Mouse (Mus musculus) embryonic facial prominence, embryonic 10.5 days (tissue): ENCODE data around the gene Ndufs4. TPM values are rescaled to one million over a fixed set of nuclear protein-coding genes. Genes with fewer than 3 reads are reported as not detected.

Experiments
- DNase-seq: peaks from one replicate; pipeline ENCODE4 v3.0.0-alpha.2; 2017; ENCODE audit warnings: low spot score
- H3K27ac ChIP-seq: fragments of 300-500 bp; sonication (generic); replicated peaks from 2 replicates; pipeline ENCODE4 v1.5.1; 2016; ENCODE audit warnings: mild to moderate bottlenecking
- H3K27me3 ChIP-seq: fragments of 300-500 bp; sonication (generic); replicated peaks from 2 replicates; pipeline ENCODE4 v1.6.1; 2016; ENCODE audit warnings: low read depth, mild to moderate bottlenecking; ENCODE audit not compliant: poor library complexity, severe bottlenecking
- H3K36me3 ChIP-seq: fragments of 300-500 bp; sonication (generic); replicated peaks from 2 replicates; pipeline ENCODE4 v1.6.1; 2016; ENCODE audit warnings: mild to moderate bottlenecking, moderate library complexity
- H3K4me1 ChIP-seq: fragments of 300-500 bp; sonication (generic); 2 replicates; pipeline ENCODE4 v1.6.1; 2016
- H3K4me3 ChIP-seq: fragments of 300-500 bp; sonication (generic); 2 replicates; pipeline ENCODE4 v1.5.1; 2016; ENCODE audit warnings: mild to moderate bottlenecking, moderate library complexity
- H3K9me3 ChIP-seq: fragments of 300-500 bp; sonication (generic); 2 replicates; pipeline ENCODE4 v1.6.1; 2016; ENCODE audit warnings: mild to moderate bottlenecking
- WGBS: fragments of 180-500 bp; shearing (Covaris S2); methylation state at CpG from one replicate; pipeline ENCODE4 v1.1.7; 2016; 5-methylcytosine and 5-hydroxymethylcytosine counted together
- polyA plus RNA-seq: library from polyadenylated mRNA; unstranded; fragments of >200 nt; fragmentation: Nextera tagmentation; extraction: Ambion mirVana; gene quantifications from 2 replicates; pipeline ENCODE4 v1.2.1, GENCODE M21; 2016

The Ndufs4 gene
- polyA plus RNA-seq, 1 experiment from 2014 or later = 273 TPM

DNA sequence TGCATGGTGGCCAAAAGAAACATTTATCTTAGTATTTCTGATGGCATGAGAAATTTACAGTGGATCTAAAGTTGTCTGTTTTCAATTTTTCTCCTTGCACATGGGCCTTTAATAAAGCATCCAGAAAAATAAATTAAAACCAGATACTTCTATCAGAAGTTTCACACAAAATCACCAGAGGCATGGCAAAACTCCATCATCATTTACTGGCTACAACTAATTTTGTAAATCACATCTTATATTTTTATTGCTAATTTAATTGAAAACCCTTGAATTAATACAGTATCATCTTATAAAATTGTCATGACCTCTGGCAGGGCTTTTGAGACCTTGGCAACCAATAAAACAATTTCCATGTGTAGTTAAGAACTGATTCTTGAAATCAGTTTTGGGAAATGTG is 4.4 kb upstream of the Ndufs4 start:
- no peak overlapping the region for H3K27ac ChIP-seq
- no peaks in the 10 kb centered on the region for H3K27me3 ChIP-seq
- H3K4me1 ChIP-seq = 0 out of 2 replicates have a peak, but pooled peaks cover 2% of the 10 kb centered on the region
- no peak for DNase-seq
- H3K9me3 ChIP-seq = no peaks in the 10 kb centered on the region
- no peak overlapping the region for H3K4me3 ChIP-seq
- no peaks in the 10 kb centered on the region for H3K36me3 ChIP-seq

GRCm38 (mm10) chr13:114387521-114388171 is 412 bp downstream of the Ndufs4 start:
- H3K4me1 ChIP-seq = peaks cover 10% of the 10 kb centered on the region; the same call in 1 of the 2 replicates
- H3K27ac ChIP-seq = peak overlapping the region; percentile 93
- under 1% methylated on average over 37 of the region's 37 CpGs for WGBS
- H3K27me3 ChIP-seq = no peaks in the 10 kb centered on the region
- peak; percentile 90 for DNase-seq
- no peaks in the 10 kb centered on the region for H3K9me3 ChIP-seq
- H3K4me3 ChIP-seq = peak overlapping the region; percentile 95
- peaks cover 14% of the 10 kb centered on the region for H3K36me3 ChIP-seq

- peaks cover 10% of the 10 kb centered on the region; the same call in 1 of the 2 replicates for H3K4me1 ChIP-seq
- peak overlapping the region; percentile 93 for H3K27ac ChIP-seq
- no peaks in the 10 kb centered on the region for H3K9me3 ChIP-seq
- peaks cover 19% of the 10 kb centered on the region for H3K36me3 ChIP-seq
- WGBS = 13% methylated on average over 10 of the region's 10 CpGs
- no peaks in the 10 kb centered on the region for H3K27me3 ChIP-seq
- DNase-seq = no peak
- H3K4me3 ChIP-seq = peak overlapping the region; percentile 95
These were observed 977 bp downstream of the Ndufs4 start for GRCm38 (mm10) chr13:114387074-114387487.

DNA sequence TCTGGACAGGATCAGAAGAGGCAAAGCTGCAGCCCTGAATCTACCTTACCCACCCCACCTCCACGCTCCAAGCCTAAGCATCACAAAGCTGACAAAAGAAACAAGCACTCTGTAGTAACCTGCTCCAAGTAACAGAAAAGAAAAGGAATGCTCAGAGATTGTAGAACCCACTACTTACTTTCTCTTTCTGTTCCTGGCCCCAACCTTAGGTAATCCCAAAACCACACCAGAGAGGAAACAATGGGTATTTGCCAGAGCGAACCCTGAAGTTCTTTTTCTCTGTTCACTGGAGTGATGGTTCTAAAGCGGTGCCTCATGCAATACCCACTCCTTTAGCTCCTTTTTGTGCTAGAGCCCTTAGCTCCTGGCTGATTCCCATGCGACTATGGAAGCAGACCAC is 11.5 kb downstream of the Ndufs4 start:
- WGBS = 82% methylated on average over 4 of the region's 4 CpGs

GRCm38 (mm10) chr13:114362086-114362485 is 26.0 kb downstream of the Ndufs4 start:
- WGBS = 86% methylated on average over 3 of the region's 3 CpGs
- no peaks in the 10 kb centered on the region for H3K4me1 ChIP-seq
- no peak for DNase-seq
- no peak overlapping the region for H3K27ac ChIP-seq
- no peaks in the 10 kb centered on the region for H3K27me3 ChIP-seq
- H3K4me3 ChIP-seq = no peak overlapping the region
- H3K36me3 ChIP-seq = peaks cover 11% of the 10 kb centered on the region
- no peaks in the 10 kb centered on the region for H3K9me3 ChIP-seq

More for the DNA sequence above, 11.5 kb downstream of the Ndufs4 start:
- no peaks in the 10 kb centered on the region for H3K27me3 ChIP-seq
- H3K4me3 ChIP-seq = no peak overlapping the region
- DNase-seq = no peak
- H3K36me3 ChIP-seq = peaks cover 55% of the 10 kb centered on the region
- no peak overlapping the region for H3K27ac ChIP-seq
- H3K4me1 ChIP-seq = no peaks in the 10 kb centered on the region
- H3K9me3 ChIP-seq = peaks cover 8% of the 10 kb centered on the region; the same call in 1 of the 2 replicates

DNA sequence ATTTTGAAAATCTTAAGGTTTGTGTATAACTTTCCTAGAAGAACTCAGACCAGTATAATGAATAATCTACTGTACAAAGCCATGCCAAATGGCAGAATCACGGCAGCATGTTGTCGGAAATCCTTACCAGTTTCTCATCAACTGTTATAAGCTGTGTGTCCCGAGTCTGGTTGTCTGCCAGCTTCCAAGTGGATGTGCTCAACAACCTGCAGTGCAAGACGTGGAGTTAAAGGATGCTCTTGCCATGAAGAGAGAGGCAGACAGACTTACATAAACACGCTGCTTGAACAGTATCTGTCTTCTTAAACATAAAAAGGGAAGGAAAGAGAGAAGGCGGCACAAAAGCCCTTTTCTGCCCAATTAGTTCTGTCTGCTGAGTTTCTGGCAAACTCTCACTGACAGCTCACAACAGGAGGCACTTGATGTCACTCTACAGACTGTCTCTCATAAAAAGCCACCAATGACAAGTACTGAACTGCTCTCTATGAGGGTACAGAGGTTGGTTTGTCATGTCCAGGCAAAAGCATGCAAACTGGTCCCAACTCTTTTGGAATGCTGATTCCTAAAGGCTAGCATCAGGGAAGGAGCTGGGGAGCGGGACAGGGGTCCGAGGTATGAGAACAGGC is 36.6 kb downstream of the Ndufs4 start:
- Histone ChIP-seq H3K4me3 (no peak overlapping the region), H3K36me3 (no peaks in the 10 kb centered on the region), H3K9me3 (no peaks in the 10 kb centered on the region), H3K27ac (no peak overlapping the region), H3K27me3 (no peaks in the 10 kb centered on the region), H3K4me1 (peaks cover 2% of the 10 kb centered on the region; the same call in 1 of the 2 replicates)
- DNase-seq = no peak
- 69% methylated on average over 8 of the region's 8 CpGs for WGBS

DNA sequence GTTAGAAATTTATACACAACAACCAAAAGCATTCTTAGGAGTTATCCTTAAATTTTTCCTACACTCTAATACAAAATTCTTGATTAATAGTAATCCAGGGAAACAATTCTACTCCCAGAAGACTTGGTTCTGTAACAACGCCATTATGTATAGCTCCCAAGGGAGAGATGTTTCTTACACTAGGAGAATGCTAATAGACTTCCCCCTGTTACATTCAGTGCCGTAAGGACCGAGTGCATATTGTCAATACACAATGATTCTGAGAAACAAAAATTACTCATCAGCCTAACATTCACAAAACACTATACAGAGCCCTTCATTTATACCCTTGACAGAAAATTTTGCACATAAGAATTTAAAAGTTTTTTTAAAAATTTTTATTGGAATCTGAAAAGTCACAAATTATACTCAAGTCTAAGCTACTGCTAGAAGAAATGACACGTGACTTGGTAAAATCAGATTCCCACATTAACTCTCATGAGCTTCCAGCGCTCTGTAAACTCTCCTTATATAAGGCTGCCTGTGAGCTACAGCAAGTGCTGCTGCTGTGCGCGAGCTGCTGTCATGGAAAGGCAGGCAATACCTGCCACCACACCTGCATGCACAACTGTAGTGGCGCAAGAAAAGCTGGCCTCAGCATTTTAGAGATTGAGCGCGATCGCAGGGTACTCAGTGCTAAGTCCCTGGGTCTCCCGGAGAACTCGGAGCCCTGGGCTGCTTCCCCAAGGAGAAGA is 42.9 kb downstream of the Ndufs4 start:
- WGBS = 78% methylated on average over 13 of the region's 13 CpGs
- no peaks in the 10 kb centered on the region for H3K9me3 ChIP-seq
- no peaks in the 10 kb centered on the region for H3K36me3 ChIP-seq
- H3K4me1 ChIP-seq = peaks cover 12% of the 10 kb centered on the region
- no peak overlapping the region for H3K4me3 ChIP-seq
- H3K27ac ChIP-seq = no peak overlapping the region
- no peaks in the 10 kb centered on the region for H3K27me3 ChIP-seq
- DNase-seq = no peak

DNA sequence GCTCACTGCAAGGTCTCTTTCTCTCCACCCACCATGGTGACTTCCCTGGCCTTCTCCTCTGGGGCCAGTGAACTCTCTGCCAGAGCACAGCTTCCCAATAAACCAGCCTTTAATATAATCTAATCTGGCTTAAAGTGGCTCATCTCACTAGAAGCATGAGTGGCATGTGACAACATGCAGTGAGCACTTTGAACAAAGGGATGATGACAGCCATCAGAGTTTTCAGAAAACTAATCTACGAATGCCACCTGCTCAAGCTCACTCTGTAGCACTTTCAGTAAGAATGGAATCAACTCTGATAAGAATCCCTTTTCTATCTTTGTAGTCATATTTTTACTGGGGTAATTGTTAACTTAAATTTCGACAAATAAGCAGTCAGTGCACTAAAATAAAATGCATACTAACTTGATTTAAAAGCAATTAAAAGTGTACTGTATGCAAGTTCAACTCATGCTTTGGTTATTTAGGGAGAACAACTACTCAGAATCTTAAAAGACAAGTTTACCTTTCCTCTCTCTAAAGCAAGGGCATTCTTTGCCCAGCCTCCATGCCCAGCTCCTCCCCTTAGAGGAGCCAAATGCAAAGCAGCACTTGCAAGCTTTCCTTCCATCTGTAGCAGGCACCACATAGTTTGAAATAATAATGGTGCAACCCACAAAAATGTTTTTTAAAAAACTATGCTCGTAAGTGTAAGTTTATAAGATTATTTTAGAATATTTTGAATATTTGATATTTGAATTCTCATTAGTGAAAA is 43.7 kb downstream of the Ndufs4 start:
- no peaks in the 10 kb centered on the region for H3K27me3 ChIP-seq
- 80% methylated on average over 3 of the region's 3 CpGs for WGBS

GRCm38 (mm10) chr13:114343001-114343400 is 45.1 kb downstream of the Ndufs4 start:
- Histone ChIP-seq H3K4me1 (peaks cover 12% of the 10 kb centered on the region), H3K9me3 (no peaks in the 10 kb centered on the region), H3K27me3 (no peaks in the 10 kb centered on the region), H3K4me3 (no peak overlapping the region), H3K36me3 (no peaks in the 10 kb centered on the region), H3K27ac (no peak overlapping the region)
- no peak for DNase-seq
- 31% methylated on average over 8 of the region's 8 CpGs for WGBS

More for the DNA sequence above, 43.7 kb downstream of the Ndufs4 start:
- DNase-seq = no peak
- no peak overlapping the region for H3K27ac ChIP-seq
- H3K4me1 ChIP-seq = peaks cover 12% of the 10 kb centered on the region
- H3K9me3 ChIP-seq = no peaks in the 10 kb centered on the region
- no peak overlapping the region for H3K4me3 ChIP-seq
- no peaks in the 10 kb centered on the region for H3K36me3 ChIP-seq

- 85% methylated on average over 2 of the region's 2 CpGs for WGBS
- no peak overlapping the region for H3K27ac ChIP-seq
These were observed 68.1 kb downstream of the Ndufs4 start for GRCm38 (mm10) chr13:114319835-114320389.

DNA sequence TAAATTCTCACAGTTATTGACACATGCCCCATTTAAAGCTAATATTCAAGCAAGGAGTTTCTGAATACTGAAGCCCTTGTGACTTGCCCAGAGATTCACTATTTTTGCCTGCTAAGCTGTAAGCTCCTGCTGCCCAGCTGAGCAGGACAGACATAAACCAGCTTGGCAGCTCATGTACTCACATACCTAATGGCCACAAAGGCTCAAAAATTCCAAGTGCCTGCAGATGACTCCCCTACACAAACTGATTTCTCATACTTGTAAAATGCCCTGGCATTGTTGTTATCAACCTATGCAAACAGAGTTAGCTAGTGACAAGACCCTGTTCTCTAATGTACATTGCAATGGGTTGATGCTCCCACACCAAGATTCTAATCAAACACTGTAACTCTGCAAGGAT is 68.9 kb downstream of the Ndufs4 start:
- peaks cover 14% of the 10 kb centered on the region for H3K36me3 ChIP-seq
- no peak for DNase-seq
- no peak overlapping the region for H3K27ac ChIP-seq
- no peak overlapping the region for H3K4me3 ChIP-seq
- no peaks in the 10 kb centered on the region for H3K4me1 ChIP-seq
- no peaks in the 10 kb centered on the region for H3K9me3 ChIP-seq
- H3K27me3 ChIP-seq = no peaks in the 10 kb centered on the region

More at GRCm38 (mm10) chr13:114319835-114320389, 68.1 kb downstream of the Ndufs4 start:
- Histone ChIP-seq H3K36me3 (peaks cover 14% of the 10 kb centered on the region), H3K4me1 (no peaks in the 10 kb centered on the region), H3K9me3 (no peaks in the 10 kb centered on the region), H3K27me3 (no peaks in the 10 kb centered on the region), H3K4me3 (no peak overlapping the region)
- DNase-seq = no peak

DNA sequence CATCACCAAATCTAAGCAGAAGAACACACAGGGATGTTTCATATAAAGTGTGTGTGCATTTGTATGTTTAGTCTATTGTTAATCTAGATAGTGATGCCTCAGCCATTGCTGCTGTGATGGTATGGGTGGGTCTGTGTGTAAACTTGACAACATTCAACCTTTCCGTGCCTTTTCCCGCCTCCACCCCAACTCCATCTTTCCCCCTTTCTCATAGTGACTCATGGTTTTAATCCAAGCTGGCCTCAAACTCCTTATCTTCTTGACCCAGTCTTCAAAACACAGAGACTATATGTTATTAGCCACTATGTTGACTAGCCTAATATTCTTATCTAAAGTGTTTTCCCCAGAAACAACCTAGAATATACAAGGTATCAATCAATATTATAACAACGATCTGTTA is 72.7 kb downstream of the Ndufs4 start:
- no peak for DNase-seq
- no peak overlapping the region for H3K27ac ChIP-seq
- H3K4me3 ChIP-seq = no peak overlapping the region
- no peaks in the 10 kb centered on the region for H3K9me3 ChIP-seq
- WGBS = 93% methylated on average over 3 of the region's 3 CpGs
- no peaks in the 10 kb centered on the region for H3K27me3 ChIP-seq
- H3K36me3 ChIP-seq = peaks cover 18% of the 10 kb centered on the region
- H3K4me1 ChIP-seq = no peaks in the 10 kb centered on the region
